Mouse (Mus musculus) embryonic fibroblast, embryonic 13.5 days (primary cell): ENCODE measurements around the gene Pirt.

Source experiments
- CTCF ChIP-seq: IDR thresholded peaks from 2 replicates; pipeline ENCODE4 v1.5.1; 2011; ENCODE audit warnings: mild to moderate bottlenecking, control low read depth, low read length, moderate library complexity, borderline replicate concordance; ENCODE audit not compliant: insufficient read depth
- POLR2A ChIP-seq: IDR thresholded peaks from 2 replicates; pipeline ENCODE4 v1.6.1; 2011; ENCODE audit warnings: low read depth, mild to moderate bottlenecking, control low read depth, low read length, moderate library complexity

DNA sequence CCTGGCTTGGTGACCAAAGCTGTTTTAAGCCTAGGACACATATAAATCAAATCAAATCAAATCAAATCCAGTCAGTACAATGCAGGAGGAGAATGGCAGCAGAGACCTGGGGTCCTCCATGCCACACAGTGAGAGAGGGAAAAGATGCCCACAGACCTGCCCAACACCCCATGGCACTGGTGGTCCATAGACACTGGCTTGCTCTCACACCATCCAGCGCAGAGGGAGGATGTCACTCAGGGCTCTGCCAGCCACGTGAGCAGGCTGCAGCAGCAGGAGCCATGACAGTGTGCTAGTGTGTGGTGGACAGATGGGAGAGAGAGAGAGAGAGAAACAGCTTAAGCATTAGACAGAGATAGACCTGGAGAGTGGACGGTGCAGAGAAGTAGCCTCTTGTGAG is 19.2 kb upstream of the Pirt start:
- TF ChIP-seq POLR2A (no peak), CTCF (no peak)
